Mouse (Mus musculus): Measurements from ENCODE around the gene Cflar.
A peak's percentile ranks its signal among the peaks of the same experiment; 100 is the strongest.
"Not testable (repeated sequence)": the region's sequence is repeated elsewhere in the genome, so short reads cannot be mapped to it uniquely, and the experiment has no call there.

The Cflar gene

GRCm38 (mm10) chr1:58775361-58775760, 64.1 kb downstream of the Cflar start:
- no peak for DNase-seq (ENCODE audit: low spot score)

DNA sequence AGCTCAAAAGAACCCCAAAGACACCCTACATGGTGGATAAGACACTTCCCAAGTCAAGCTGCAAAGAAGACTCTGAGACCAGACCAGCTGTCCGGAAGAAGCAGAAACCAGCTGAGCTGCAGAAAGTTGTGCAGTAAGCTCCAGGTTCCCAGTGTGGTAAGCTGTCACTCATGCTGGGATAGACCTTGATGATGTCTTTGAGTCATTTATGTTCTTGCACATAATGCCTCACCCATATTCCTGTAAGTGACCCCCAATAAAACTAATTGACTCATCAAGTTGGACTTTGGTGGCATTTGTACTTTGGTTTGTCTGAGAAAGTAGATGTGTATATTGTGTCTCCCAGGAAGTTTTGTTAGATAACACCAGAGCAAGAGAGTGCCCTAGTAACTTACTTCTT, 66.3 kb downstream of the Cflar start:
- no peak for DNase-seq (ENCODE audit: low spot score)

- no peak for DNase-seq (ENCODE audit: low spot score)
Observed at GRCm38 (mm10) chr1:58778226-58778625, 66.9 kb downstream of the Cflar start.

DNA sequence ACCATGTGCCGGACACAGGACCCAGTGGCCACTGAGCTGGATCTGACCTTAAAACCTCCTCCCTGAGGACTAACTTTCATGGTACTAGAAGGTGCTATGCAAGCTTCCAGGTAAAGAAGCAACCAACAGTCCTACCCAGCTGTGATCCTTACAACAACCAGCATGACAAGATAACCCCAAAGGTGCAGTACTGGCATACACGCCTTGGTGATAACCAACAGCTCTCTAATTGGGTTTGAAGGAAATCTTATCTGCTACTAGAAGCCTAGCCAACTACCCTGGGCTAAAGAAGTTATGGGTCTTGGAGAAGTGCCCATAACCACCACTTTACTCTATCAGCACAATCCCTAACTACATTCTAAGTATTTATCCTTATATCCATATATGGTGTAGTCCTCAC, 75.0 kb downstream of the Cflar start:
- no peak for DNase-seq (ENCODE audit: low spot score)

DNA sequence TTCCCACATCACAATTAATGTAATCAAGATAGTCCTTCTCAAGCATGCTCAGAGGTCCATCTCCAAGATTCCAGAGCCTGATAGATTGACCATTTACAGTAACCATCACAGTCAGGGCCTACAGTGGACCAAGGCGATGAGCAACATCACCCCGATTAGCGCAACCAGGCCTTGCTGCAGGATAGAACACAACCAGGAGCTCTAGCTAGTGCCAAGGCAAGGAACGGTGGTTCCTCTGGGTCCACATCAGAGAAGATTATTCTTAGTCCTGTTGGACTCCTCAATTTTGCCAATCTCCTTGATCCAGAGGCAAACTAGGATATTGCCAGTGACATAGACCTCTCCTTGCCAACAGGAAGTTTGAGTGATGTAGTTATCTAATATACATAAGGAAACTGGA, 77.1 kb downstream of the Cflar start:
- DNase-seq (ENCODE audit: low spot score) = no peak

GRCm38 (mm10) chr1:58794705-58795104, 83.4 kb downstream of the Cflar start:
- no peak for DNase-seq (ENCODE audit: low spot score)

DNA sequence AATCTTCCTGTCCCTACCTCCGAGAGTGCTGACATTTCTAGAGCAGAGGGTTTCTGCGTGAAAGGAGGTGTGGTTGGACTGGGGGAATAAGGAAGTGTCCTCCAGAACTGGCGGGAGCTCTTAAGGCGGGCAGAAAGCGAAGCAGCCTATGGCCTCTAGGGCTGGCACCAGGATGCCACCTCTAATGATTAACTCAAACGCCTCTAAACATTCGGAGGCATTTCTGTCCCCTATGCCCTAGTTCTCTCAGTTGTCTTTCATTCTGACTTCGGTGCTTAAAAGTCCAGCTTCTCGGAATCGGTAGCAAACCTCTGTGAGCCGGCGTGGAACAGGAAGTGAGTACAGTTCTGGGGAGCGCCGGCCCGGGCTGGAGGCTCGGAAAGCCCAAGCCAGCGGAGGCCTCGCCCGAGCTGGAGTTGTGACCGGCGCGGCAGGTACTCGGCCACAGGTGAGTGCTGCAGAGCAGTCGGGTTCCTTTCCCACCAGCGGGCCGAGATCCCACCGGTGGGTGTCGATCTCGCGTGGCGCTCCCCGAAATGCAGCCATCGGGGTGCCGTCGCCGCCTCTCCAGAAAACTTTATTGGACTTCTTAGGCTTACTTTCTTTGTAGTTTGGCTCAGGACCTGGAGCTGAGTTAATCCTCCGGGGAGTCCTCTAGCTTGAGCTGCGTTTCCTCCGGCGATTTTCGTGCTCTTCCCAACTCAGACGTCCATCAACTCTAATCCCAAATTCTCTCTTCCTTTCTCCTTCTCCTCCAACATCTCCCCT, 84.2 kb downstream of the Cflar start, which contains the start of gene Casp8:
Gene Casp8 (plus strand): TSS at position 84 of the 768 bp plus-strand sequence.
- peak; percentile 15 for DNase-seq (ENCODE audit: low spot score)

- no peak for DNase-seq (ENCODE audit: low spot score)
Observed at GRCm38 (mm10) chr1:58796059-58796363, 84.7 kb downstream of the Cflar start.

GRCm38 (mm10) chr1:58796853-58797252, 85.5 kb downstream of the Cflar start:
- no peak for DNase-seq (ENCODE audit: low spot score)

- DNase-seq (ENCODE audit: low spot score) = no peak
Observed at GRCm38 (mm10) chr1:58797370-58797769, 86.1 kb downstream of the Cflar start.

DNA sequence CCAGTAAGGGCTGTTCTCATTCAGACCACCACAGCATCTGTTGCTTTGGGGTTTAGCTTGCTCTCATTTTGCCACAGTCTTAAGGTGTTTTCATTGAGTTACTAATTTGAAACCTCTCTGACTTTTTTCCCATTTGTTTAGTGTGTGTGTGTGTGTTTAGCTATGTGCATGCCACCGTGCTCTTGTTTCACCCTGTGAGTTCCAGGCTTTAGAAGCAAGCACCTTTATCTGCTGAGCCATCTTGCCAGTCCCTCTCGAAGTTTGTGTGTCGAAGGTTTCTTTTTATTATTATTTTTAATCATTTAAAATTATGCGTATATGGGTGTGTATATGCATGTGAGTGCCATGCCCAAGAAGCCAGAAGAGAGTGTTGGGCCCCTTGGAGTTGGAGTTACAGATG, 87.6 kb downstream of the Cflar start:
- no peak for DNase-seq (ENCODE audit: low spot score)

DNA sequence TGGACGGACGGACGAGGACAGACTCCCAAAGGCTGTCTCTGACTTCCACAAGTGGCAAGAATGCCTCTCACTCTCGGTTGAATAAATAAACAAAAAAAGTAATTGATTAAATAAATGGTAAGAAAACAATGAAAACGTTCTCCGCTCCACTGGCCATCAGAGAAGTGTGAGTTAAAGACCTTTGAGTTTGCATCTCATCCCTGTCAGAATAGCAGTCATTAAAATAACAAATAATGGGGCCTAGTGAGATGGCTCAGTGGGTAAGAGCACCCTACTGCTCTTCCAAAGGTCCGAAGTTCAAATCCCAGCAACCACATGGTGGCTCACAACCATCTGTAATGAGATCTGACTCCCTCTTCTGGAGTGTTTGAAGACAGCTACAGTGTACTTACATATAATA, 89.3 kb downstream of the Cflar start:
- not testable (repeated sequence) for DNase-seq (ENCODE audit: low spot score)

GRCm38 (mm10) chr1:58801558-58802285, 90.4 kb downstream of the Cflar start:
- DNase-seq (ENCODE audit: low spot score) = no peak

GRCm38 (mm10) chr1:58802322-58803273, 91.3 kb downstream of the Cflar start:
- DNase-seq (ENCODE audit: low spot score) = no peak

DNA sequence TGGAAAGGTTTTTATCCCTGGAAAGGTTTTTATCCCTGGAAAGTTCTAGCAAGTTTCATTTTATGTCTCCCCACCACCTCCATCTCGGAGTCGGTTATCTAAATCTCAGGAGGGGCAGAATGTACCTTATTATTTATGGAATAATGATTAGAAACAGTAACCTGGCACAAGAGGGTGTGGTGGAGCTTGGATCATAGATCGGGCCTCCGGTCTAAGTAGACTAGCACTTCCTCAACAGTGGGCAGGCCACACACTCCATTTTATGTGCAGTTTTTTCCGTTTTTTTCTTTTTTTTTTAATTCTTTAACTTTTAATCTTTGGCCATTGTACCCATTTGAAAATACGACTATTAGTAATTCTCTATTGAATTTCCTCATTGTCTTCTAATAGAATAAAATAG, 92.2 kb downstream of the Cflar start:
- no peak for DNase-seq (ENCODE audit: low spot score)

GRCm38 (mm10) chr1:58806651-58807050, 95.3 kb downstream of the Cflar start:
- no peak for DNase-seq (ENCODE audit: low spot score)

Measured in ovary, postnatal 14 days (tissue).